Mouse (Mus musculus): ENCODE data around the gene Glyctk. TPM values are rescaled to one million over a fixed set of nuclear protein-coding genes. Genes with fewer than 3 reads are reported as not detected.
"Not testable (repeated sequence)": the region's sequence is repeated elsewhere in the genome, so short reads cannot be mapped to it uniquely, and the experiment has no call there.

The Glyctk gene
- total RNA-seq, 2 experiments from 2014 or later, result 5.9 to 7.4 TPM

GRCm38 (mm10) chr9:106179454-106179853 lies 21.5 kb upstream of the Glyctk start:
- no peak for DNase-seq (ENCODE audit: low spot score in 2 of 2)

GRCm38 (mm10) chr9:106177799-106178198 lies 19.9 kb upstream of the Glyctk start:
- DNase-seq (ENCODE audit: low spot score in 2 of 2), result no peak
- intact Hi-C loops (cut with DNase I), result no loop called here

More at GRCm38 (mm10) chr9:106179454-106179853, 21.5 kb upstream of the Glyctk start:
- intact Hi-C loops (cut with DNase I), result no loop called here

DNA sequence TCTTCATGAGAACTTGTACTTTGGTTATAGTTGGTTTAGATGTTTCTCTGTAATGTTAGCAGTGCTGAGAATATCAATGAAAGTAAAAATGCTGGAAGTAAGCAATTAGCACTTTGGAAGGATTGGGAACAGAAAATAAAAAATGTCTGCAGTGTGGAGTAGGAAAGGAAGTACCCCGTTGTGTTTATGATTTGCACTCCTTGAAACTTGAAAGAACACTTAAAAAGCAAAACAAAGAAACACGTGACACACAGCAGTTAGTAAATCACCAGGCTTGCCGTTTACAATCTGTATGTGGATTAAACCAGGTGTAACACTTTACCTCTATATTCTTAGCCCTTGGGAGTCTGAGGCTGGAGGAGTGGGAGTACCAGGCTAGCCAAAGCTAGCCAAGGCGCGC lies 18.8 kb upstream of the Glyctk start:
- intact Hi-C loops (cut with DNase I), result no loop called here
- no peak for DNase-seq (ENCODE audit: low spot score in 2 of 2)

DNA sequence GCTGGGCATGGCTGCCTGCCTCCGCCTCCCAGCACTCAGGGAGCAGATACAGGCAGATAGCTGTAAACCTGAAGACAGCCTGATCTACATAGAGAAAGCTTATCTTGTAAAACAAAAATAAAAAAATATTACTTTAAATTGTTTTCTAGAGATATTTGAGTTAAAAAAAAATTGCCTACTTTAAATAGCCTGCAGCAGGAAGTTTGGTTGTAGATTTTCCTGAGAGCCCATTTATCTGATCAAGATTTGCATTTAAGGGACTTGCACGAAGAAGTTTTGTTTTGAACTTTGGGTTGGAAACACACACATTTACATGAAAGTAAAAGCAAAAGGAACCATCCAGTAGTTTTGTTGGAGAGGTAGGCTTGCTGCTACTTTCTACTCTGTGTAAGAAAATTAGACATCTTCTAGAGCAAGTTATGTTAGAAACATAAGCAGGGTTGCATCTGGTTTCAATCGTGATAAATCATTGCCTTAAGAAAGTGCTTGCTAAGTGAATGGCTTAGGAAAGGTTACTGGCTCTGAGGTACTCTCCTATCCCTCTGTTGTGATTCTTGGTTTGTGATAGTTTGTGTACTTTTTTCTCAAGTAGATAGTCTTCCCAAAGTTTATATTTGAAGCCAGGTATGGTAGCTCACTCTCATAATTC lies 17.7 kb upstream of the Glyctk start:
- intact Hi-C loops (cut with DNase I), result no loop called here

GRCm38 (mm10) chr9:106173363-106173762 lies 15.4 kb upstream of the Glyctk start:
- intact Hi-C loops (cut with DNase I), result loop anchor here (5.0 kb wide), 1 partner anchor 39 kb away; no protein-coding TSS in a partner anchor
- no peak for DNase-seq (ENCODE audit: low spot score in 2 of 2)

More for the DNA sequence above, 17.7 kb upstream of the Glyctk start:
- DNase-seq (ENCODE audit: low spot score in 2 of 2), result no peak

GRCm38 (mm10) chr9:106172527-106172926 lies 14.6 kb upstream of the Glyctk start:
- intact Hi-C loops (cut with DNase I), result loop anchor here (5.0 kb wide), 1 partner anchor 40 kb away; no protein-coding TSS in a partner anchor
- no peak for DNase-seq (ENCODE audit: low spot score in 2 of 2)

DNA sequence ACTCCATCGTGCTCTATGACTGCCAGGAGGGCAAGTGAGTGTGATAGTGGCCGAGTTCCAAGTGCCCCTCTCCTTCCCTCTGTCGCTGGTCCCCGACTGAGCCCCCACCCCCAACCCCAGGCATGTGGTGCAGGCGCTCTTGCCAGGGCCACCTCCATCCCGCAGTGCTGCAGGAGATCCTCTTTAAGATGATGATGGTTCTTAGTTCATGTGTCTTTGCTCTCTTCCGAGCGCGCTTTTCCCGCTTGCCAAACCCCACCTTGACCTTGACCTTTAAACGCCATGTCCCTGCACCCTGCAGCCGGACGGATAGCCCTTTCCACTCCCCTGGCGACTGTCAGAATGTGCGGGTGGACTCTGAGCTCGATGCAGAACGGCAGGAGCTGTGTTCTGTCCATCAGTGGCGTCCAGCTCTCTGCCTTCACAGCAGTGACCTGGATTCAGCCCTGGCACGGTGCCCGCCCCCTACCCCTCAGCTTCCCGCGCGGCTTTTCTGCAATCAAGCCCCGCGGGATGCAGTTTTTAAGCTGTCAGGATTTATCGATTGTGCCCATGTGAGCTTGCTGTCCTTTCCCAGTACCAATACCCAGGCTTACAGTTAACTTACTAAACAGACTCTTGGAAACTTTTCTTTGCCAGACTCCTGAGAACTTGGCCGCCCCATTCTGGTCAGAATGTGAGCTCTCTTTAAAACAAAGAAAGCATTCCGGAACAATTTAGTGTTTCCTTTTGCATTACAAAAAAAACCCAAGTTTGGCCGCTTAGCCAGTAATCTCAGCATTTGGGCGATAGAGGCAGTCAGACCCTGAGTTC lies 13.6 kb upstream of the Glyctk start:
- intact Hi-C loops (cut with DNase I), result loop anchor here (5.0 kb wide), 1 partner anchor 41 kb away; no protein-coding TSS in a partner anchor
- peak; percentile 58 to 71 for DNase-seq (ENCODE audit: low spot score in 2 of 2)

GRCm38 (mm10) chr9:106170556-106171345 lies 12.8 kb upstream of the Glyctk start, which contains the start of gene Wdr82:
Gene Wdr82, plus strand, starts transcription at chr9:106170928.
- intact Hi-C loops (cut with DNase I), result loop anchor here (5.0 kb wide), 1 partner anchor 42 kb away; no protein-coding TSS in a partner anchor
- DNase-seq (ENCODE audit: low spot score in 2 of 2), result peak; percentile 90 to 91

DNA sequence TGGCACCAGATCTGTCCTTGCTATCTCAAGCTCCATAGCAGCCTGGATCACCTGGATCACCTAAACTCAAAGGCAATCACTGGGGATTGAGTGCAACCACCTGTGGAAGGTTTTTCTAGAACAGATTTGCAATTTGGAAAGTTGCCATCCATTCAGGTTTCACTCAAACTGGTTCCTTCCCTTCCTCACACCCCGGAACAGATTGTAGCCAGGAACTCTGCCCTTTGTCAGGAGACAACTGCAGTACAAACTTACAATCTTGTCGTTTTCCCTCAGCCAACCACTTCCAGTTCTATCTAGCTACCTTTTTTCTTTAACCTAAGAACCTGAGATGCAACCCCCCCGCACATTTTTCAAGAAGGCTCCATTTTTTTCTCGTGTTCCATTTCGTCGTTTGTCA lies 12.0 kb upstream of the Glyctk start:
- DNase-seq (ENCODE audit: low spot score in 2 of 2), result no peak
- intact Hi-C loops (cut with DNase I), result loop anchor here (5.0 kb wide), 1 partner anchor 42 kb away; no protein-coding TSS in a partner anchor

DNA sequence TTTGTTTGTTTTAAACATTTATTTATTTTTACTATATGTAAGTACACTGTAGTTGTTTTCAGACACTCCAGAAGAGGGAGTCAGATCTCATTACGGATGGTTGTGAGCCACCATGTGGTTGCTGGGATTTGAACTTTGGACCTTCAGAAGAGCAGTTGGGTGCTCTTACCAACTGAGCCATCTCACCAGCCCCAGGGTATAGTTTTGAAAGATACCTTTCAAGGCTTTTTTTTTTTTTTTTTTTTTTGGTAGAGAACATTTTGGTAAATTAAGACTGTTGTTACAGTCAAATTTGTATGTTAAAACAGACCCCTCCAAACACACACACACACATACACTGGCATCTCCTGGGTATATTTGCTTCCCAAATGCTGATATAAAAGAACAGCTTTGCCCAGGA lies 11.1 kb upstream of the Glyctk start:
- intact Hi-C loops (cut with DNase I); DNase-seq (ENCODE audit: low spot score in 2 of 2): not testable (repeated sequence)

DNA sequence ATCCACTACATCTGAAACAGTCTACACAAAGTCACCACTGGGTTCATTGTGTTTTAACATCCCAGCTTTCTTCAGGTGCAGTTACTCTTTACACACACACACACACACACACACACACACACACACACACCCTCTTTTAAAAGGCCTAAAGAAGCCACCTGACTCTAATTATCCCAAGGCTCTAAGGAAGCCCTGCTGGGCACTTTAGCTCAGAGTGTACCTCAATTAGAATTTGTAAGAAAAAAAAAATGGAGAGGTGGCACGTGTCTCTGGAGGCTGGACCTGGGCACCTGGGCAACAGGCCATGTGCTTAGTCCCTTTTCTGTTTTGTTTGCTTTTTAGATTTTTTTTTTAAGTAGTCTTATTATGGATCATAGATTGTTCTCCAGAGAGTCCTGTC lies 9.8 kb upstream of the Glyctk start:
- intact Hi-C loops (cut with DNase I), result no loop called here
- no peak for DNase-seq (ENCODE audit: low spot score in 2 of 2)

DNA sequence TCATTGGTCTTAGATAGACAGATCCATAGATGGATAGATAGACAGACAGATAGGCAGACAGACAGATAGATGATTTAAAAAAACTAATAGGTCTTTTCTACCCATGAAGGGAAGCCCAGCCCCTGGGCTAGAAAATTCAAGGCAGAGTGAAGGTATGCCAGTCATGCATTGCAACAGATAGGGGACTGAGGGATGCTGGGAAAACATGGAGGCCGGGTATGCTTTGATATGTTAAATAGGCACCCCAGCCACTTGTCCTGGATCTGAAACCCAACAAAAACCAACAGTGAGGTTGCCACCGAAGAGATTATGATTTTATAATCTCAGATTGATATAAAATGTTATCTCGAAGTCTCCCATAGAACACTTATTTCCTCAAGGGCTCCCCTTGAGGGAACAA lies 9.3 kb upstream of the Glyctk start:
- intact Hi-C loops (cut with DNase I), result no loop called here

GRCm38 (mm10) chr9:106166709-106167108 lies 8.8 kb upstream of the Glyctk start:
- intact Hi-C loops (cut with DNase I), result no loop called here

More for the DNA sequence above, 9.3 kb upstream of the Glyctk start:
- DNase-seq (ENCODE audit: low spot score in 2 of 2), result no peak

DNA sequence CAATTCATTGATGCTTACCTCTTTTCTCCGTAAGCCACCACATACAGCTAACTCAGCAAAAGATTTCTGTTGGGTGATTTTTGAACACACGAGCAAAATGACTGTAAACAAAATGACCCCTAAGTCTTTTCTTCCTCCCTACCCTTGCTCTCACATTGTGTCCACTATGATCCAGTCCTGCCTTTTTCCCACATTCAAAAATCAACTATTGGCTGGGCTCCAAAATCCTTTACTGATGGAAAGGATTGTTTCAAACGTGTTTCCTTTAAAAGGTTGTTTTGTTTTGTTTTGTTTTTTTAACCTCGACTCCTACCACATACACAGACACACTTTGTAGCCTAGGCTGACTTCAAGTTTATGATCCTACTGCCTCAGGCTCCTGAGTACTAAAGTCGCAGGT lies 2.5 kb upstream of the Glyctk start:
- DNase-seq (ENCODE audit: low spot score in 2 of 2), result no peak
- intact Hi-C loops (cut with DNase I), result no loop called here

More at GRCm38 (mm10) chr9:106166709-106167108, 8.8 kb upstream of the Glyctk start:
- no peak for DNase-seq (ENCODE audit: low spot score in 2 of 2)

DNA sequence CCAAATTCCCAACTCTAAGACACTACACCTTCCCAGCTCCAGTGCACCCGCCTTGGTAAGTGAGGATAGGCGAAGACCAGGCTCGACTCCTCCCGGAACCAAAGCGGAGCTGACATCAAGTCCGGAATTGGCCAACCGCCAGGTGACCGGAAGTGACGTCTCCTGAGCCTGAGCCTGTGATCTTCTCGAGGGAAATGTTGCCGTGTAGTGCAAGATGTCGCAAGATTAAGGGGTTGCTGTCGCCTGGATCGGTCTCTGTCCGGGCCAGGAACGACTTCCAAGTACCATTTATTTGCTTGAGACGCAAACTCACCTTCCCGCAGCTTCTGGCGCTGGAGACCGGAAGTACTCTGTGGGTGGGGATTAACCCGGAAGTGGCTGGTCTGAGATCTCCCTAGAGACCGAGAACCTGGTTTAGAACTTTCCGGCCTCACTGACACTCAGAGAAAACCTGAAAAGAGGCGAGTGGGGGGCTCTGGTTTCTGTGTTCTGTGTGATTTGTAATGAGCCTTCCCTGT lies 1.9 kb upstream of the Glyctk start:
- peak; percentile 92 to 95 for DNase-seq (ENCODE audit: low spot score in 2 of 2)
- intact Hi-C loops (cut with DNase I), result no loop called here

- DNase-seq (ENCODE audit: low spot score in 2 of 2), result no peak
- intact Hi-C loops (cut with DNase I), result no loop called here
Observed at GRCm38 (mm10) chr9:106159237-106159636, 1.3 kb upstream of the Glyctk start.

DNA sequence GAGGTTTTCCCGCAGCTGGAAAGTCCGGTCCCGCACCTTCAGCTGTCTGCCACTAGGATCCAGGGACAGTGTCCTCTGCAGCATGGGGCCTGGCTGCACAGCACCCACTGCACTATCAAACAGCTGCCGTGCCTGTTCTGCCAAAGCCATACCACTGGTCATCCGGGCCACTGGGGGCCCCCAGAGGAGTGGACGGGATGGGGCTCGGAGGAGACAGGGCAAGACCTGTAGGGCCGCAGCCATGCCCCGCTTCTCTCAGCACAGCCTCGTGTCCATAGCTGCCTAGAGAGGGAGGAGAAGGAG lies 364 bp downstream of the Glyctk start:
- intact Hi-C loops (cut with DNase I), result no loop called here
- DNase-seq (ENCODE audit: low spot score in 2 of 2), result no peak

- no peak for DNase-seq (ENCODE audit: low spot score in 2 of 2)
- intact Hi-C loops (cut with DNase I), result no loop called here
Observed at GRCm38 (mm10) chr9:106156921-106157622, 866 bp downstream of the Glyctk start.

GRCm38 (mm10) chr9:106156419-106156818 lies 1.5 kb downstream of the Glyctk start:
- intact Hi-C loops (cut with DNase I), result no loop called here
- DNase-seq (ENCODE audit: low spot score in 2 of 2), result peak in 1 of 2 experiments; percentile 39

All from left cerebral cortex, postnatal 36 days (tissue).